Mouse (Mus musculus) G1E (cell line): ENCODE measurements around the gene Arhgap18.

Experiments used
- CTCF ChIP-seq: IDR thresholded peaks from 2 replicates; pipeline ENCODE4 v1.5.1; 2012; ENCODE audit warnings: low read depth, low read length, inconsistent platforms, mixed read lengths
- TAL1 ChIP-seq: conservative IDR thresholded peaks from 2 replicates; pipeline ENCODE4 v1.6.1; 2012; ENCODE audit warnings: low read depth, low read length, inconsistent platforms, mixed read lengths

DNA sequence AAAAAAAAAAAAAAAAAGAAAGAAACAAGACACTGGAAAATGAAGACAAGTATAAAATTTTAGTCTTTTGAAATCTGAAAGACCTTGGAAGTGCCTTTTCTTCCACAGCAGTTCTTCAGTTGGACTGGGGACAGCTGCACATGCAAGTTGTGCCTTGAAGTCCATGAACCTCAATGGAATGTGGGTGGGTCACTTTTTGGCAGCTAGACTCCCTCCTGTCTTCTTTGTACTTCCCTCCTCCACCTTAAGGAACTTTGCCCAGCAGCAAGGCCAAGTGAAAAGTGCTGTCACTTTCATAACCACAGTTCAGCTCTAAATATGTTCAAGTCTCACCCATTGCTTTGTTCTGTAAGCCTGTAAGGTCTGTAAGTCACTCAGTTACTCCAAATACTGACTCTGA is 23.2 kb downstream of the Arhgap18 start:
- TF ChIP-seq CTCF, result no peak
- no peak for TF ChIP-seq TAL1
